Mouse (Mus musculus): ENCODE data around the gene Rapgef2.

The Rapgef2 gene

GRCm38 (mm10) chr3:79127797-79128196 lies 158.5 kb downstream of the Rapgef2 start:
- CTCF ChIA-PET: no interaction called here

GRCm38 (mm10) chr3:79126857-79127256 lies 159.5 kb downstream of the Rapgef2 start:
- ChIA-PET CTCF (interaction anchor here in 1 of 4 experiments (0.5 to 0.6 kb wide), 2 partner anchors 21 to 28 kb away, joined by 4 to 5 read pairs; no protein-coding TSS in a partner anchor), POLR2A (interaction anchor here in 1 of 4 experiments (1.0 kb wide), 1 partner anchor 193 kb away, joined by 3 read pairs; no protein-coding TSS in a partner anchor)

More at GRCm38 (mm10) chr3:79127797-79128196, 158.5 kb downstream of the Rapgef2 start:
- POLR2A ChIA-PET: interaction anchor here in 1 of 4 experiments (2.0 kb wide), 1 partner anchor 13 kb away, joined by 5 read pairs; no protein-coding TSS in a partner anchor

- POLR2A ChIA-PET: interaction anchor here in 1 of 4 experiments (0.5 to 1.2 kb wide), 2 partner anchors 22 to 446 kb away, joined by 3 read pairs; partner anchors contain the start of gene Fnip2
- CTCF ChIA-PET: interaction anchor here in 2 of 4 experiments (0.5 to 0.6 kb wide), 2 partner anchors 33 to 105 kb away, joined by 3 read pairs; no protein-coding TSS in a partner anchor
Observed at GRCm38 (mm10) chr3:79121391-79121790, 164.9 kb downstream of the Rapgef2 start.

- ChIA-PET CTCF (no interaction called here), POLR2A (no interaction called here)
Observed at GRCm38 (mm10) chr3:79119983-79120382, 166.3 kb downstream of the Rapgef2 start.

GRCm38 (mm10) chr3:79110153-79110552 lies 176.2 kb downstream of the Rapgef2 start:
- ChIA-PET POLR2A (no interaction called here), CTCF (no interaction called here)

GRCm38 (mm10) chr3:79108246-79108645 lies 178.1 kb downstream of the Rapgef2 start:
- POLR2A ChIA-PET: interaction anchor here in 1 of 4 experiments (1.1 to 1.7 kb wide), 2 partner anchors 22 to 37 kb away, joined by 3 to 4 read pairs; no protein-coding TSS in a partner anchor

GRCm38 (mm10) chr3:79106360-79106759 lies 180.0 kb downstream of the Rapgef2 start:
- ChIA-PET POLR2A (interaction anchor here in 2 of 4 experiments (0.7 to 1.5 kb wide), 4 partner anchors 11 to 338 kb away, joined by 3 to 4 read pairs (median 4); no protein-coding TSS in a partner anchor), CTCF (interaction anchor here in 3 of 4 experiments (0.6 to 1.1 kb wide), 3 partner anchors 20 to 338 kb away, joined by 3 read pairs; no protein-coding TSS in a partner anchor)

More at GRCm38 (mm10) chr3:79108246-79108645, 178.1 kb downstream of the Rapgef2 start:
- CTCF ChIA-PET: interaction anchor here in 1 of 4 experiments (1.3 kb wide), 1 partner anchor 159 kb away, joined by 3 read pairs; no protein-coding TSS in a partner anchor

- ChIA-PET CTCF (interaction anchor here in 1 of 4 experiments (0.6 kb wide), 1 partner anchor 27 kb away, joined by 3 read pairs; no protein-coding TSS in a partner anchor), POLR2A (interaction anchor here in 2 of 4 experiments (0.7 to 1.4 kb wide), 2 partner anchors 24 to 25 kb away, joined by 3 to 4 read pairs; no protein-coding TSS in a partner anchor)
Observed at GRCm38 (mm10) chr3:79103604-79104003, 182.7 kb downstream of the Rapgef2 start.

- POLR2A ChIA-PET: no interaction called here
- CTCF ChIA-PET: interaction anchor here in 1 of 4 experiments (1.5 kb wide), 1 partner anchor 95 kb away, joined by 3 read pairs; no protein-coding TSS in a partner anchor
Observed at GRCm38 (mm10) chr3:79101737-79102136, 184.6 kb downstream of the Rapgef2 start.

- CTCF ChIA-PET: no interaction called here
- POLR2A ChIA-PET: interaction anchor here in 1 of 4 experiments (0.6 kb wide), 1 partner anchor 130 kb away, joined by 3 read pairs; no protein-coding TSS in a partner anchor
Observed at GRCm38 (mm10) chr3:79100831-79101230, 185.5 kb downstream of the Rapgef2 start.

- ChIA-PET CTCF (no interaction called here), POLR2A (interaction anchor here in 1 of 4 experiments (0.7 kb wide), 1 partner anchor 480 kb away, joined by 3 read pairs; no protein-coding TSS in a partner anchor)
Observed at GRCm38 (mm10) chr3:79089091-79089490, 197.2 kb downstream of the Rapgef2 start.

GRCm38 (mm10) chr3:79088461-79088860 lies 197.9 kb downstream of the Rapgef2 start:
- POLR2A ChIA-PET: interaction anchor here in 1 of 4 experiments (0.7 kb wide), 1 partner anchor 480 kb away, joined by 3 read pairs; no protein-coding TSS in a partner anchor
- CTCF ChIA-PET: interaction anchor here in 1 of 4 experiments (0.6 kb wide), 1 partner anchor 360 kb away, joined by 8 read pairs; no protein-coding TSS in a partner anchor

GRCm38 (mm10) chr3:79086282-79086681 lies 200.0 kb downstream of the Rapgef2 start:
- POLR2A ChIA-PET: no interaction called here

GRCm38 (mm10) chr3:79083881-79084280 lies 202.4 kb downstream of the Rapgef2 start:
- ChIA-PET POLR2A (no interaction called here), CTCF (no interaction called here)

More at GRCm38 (mm10) chr3:79086282-79086681, 200.0 kb downstream of the Rapgef2 start:
- CTCF ChIA-PET: interaction anchor here in 2 of 4 experiments (0.7 to 0.8 kb wide), 2 partner anchors 20 to 137 kb away, joined by 3 read pairs; no protein-coding TSS in a partner anchor

GRCm38 (mm10) chr3:79083030-79083429 lies 203.3 kb downstream of the Rapgef2 start:
- CTCF ChIA-PET: no interaction called here
- POLR2A ChIA-PET: interaction anchor here in 1 of 4 experiments (0.6 kb wide), 1 partner anchor 111 kb away, joined by 3 read pairs; no protein-coding TSS in a partner anchor

- CTCF ChIA-PET: no interaction called here
- POLR2A ChIA-PET: interaction anchor here in 2 of 4 experiments (0.9 to 1.8 kb wide), 4 partner anchors 8 to 25 kb away, joined by 3 to 4 read pairs (median 4); no protein-coding TSS in a partner anchor
Observed at GRCm38 (mm10) chr3:79079076-79079475, 207.2 kb downstream of the Rapgef2 start.

GRCm38 (mm10) chr3:79074970-79075369 lies 211.3 kb downstream of the Rapgef2 start:
- POLR2A ChIA-PET: no interaction called here
- CTCF ChIA-PET: no interaction called here

- ChIA-PET CTCF (interaction anchor here in 1 of 4 experiments (0.6 kb wide), 1 partner anchor 751 kb away, joined by 4 read pairs; no protein-coding TSS in a partner anchor), POLR2A (no interaction called here)
Observed at GRCm38 (mm10) chr3:79073541-79074244, 212.6 kb downstream of the Rapgef2 start.

GRCm38 (mm10) chr3:79071561-79071960 lies 214.8 kb downstream of the Rapgef2 start:
- ChIA-PET POLR2A (interaction anchor here in 2 of 4 experiments (0.8 to 1.7 kb wide), 4 partner anchors 8 to 558 kb away, joined by 3 to 5 read pairs (median 3); partner anchors contain the start of genes 4930579G24Rik (in 1 of the 2) and Etfdh (in 1 of the 2)), CTCF (interaction anchor here in 1 of 4 experiments (1.0 kb wide), 1 partner anchor 123 kb away, joined by 5 read pairs; no protein-coding TSS in a partner anchor)
